ENCODE assay signal across 22 mouse cellular contexts in the genomic region with DNA sequence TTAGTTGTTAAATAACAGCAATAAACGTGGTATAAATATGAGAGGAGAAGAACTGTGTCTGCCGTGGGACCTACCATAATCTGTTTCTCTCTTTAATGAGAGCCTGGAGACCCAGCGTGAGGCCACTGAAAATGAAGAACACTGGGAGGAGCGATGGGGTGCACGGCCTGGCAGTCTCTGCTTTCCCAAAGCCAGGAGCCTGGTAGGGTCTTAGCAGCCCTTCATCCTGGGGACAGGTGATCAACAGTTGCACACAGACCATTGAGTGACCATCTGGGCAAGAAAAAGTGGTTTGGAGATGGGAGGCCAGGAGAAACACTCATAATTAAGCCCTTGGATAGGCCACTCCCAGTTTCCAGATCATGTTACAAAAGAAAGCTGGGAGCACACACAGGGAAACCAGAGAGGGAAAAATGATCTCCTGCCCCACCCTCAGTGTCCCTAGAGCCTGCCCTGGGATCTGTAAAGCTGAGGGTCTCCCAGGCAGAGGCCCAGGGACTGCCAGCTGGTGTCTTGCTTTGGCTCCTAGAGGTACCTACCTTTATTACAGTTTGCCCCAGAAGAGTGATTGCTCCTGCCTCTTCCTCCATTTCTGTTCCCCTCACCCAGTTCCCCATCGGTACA. TPM values are rescaled to one million over a fixed set of nuclear protein-coding genes. Genes with fewer than 3 reads are reported as not detected.
DNase-seq lines count a peak whose midpoint lies in the region; ATAC-seq and TF ChIP-seq lines count a peak whose summit lies in the region.
"Had no signal": no experiment of that assay in that cellular context is flagged by ENCODE, and none has a peak within 500 bp of the region (broad histone marks: within the 10 kb centered on the region; RNA-seq: fewer than 3 reads in every experiment).

No protein-coding gene starts in this region.

- 15% methylated on average over 6 of the region's 6 CpGs for whole genome bisulfite sequencing in kidney, postnatal 0 days
- 56% methylated on average over 6 of the region's 6 CpGs for WGBS in embryonic facial prominence, embryonic 10.5 days
- WGBS in embryonic facial prominence, embryonic 15.5 days: 28% methylated on average over 6 of the region's 6 CpGs

- no peak overlapping the region for H3K4me2 ChIP-seq in kidney, postnatal 0 days (ENCODE audit: low read length)
- no peak overlapping the region for H3K4me2 ChIP-seq in embryonic facial prominence, embryonic 15.5 days (replicated peaks)
- H3K4me2 ChIP-seq: neural tube, embryonic 13.5 days had no signal

- no peak for TF ChIP-seq CTCF in kidney, postnatal 0 days (IDR thresholded peaks at IDR 0.05; ENCODE audit: low read depth)

- H3K4me1 ChIP-seq in kidney, postnatal 0 days (replicated peaks; ENCODE audit: insufficient read depth, low read length): peaks cover 4% of the 10 kb centered on the region; the same call in 1 of the 2 replicates
- H3K4me1 ChIP-seq in embryonic facial prominence, embryonic 10.5 days: peaks cover 10% of the 10 kb centered on the region
- H3K4me1 ChIP-seq in embryonic facial prominence, embryonic 15.5 days: peaks cover 7% of the 10 kb centered on the region; the same call in 1 of the 2 replicates

- no peak overlapping the region for H3K27ac ChIP-seq in kidney, postnatal 0 days
- peak overlapping the region; percentile 48 for H3K27ac ChIP-seq in embryonic facial prominence, embryonic 10.5 days (replicated peaks)
- 0 out of 2 replicates have a peak overlapping the region, but pooled peaks have one; percentile 12 for H3K27ac ChIP-seq in embryonic facial prominence, embryonic 15.5 days (replicated peaks)
- H3K27ac ChIP-seq: liver, embryonic 14.5 days; neural tube, embryonic 13.5 days had no signal

- no peak overlapping the region for H3K9ac ChIP-seq in kidney, postnatal 0 days (ENCODE audit: low read depth, low read length)
- no peak overlapping the region for H3K9ac ChIP-seq in embryonic facial prominence, embryonic 15.5 days
- H3K9ac ChIP-seq: liver, embryonic 14.5 days; neural tube, embryonic 13.5 days had no signal

- H3K27me3 ChIP-seq in kidney, postnatal 0 days (ENCODE audit: insufficient read depth, low read length): no peaks in the 10 kb centered on the region
- no peaks in the 10 kb centered on the region for H3K27me3 ChIP-seq in embryonic facial prominence, embryonic 10.5 days (replicated peaks; ENCODE audit: low read depth, poor library complexity, severe bottlenecking)
- no peaks in the 10 kb centered on the region for H3K27me3 ChIP-seq in embryonic facial prominence, embryonic 15.5 days
- H3K27me3 ChIP-seq: neural tube, embryonic 13.5 days had no signal

- no peaks in the 10 kb centered on the region for H3K9me3 ChIP-seq in kidney, postnatal 0 days (replicated peaks; ENCODE audit: low read length)
- no peaks in the 10 kb centered on the region for H3K9me3 ChIP-seq in embryonic facial prominence, embryonic 10.5 days
- no peaks in the 10 kb centered on the region for H3K9me3 ChIP-seq in embryonic facial prominence, embryonic 15.5 days (replicated peaks)
- H3K9me3 ChIP-seq: G1E; neural tube, embryonic 13.5 days had no signal

- peak; percentile 69 for DNase-seq in kidney, postnatal 0 days (ENCODE audit: low spot score)
- DNase-seq in kidney, postnatal 36 days: no peak
- peak; percentile 38 for DNase-seq in embryonic facial prominence, embryonic 10.5 days (ENCODE audit: low spot score)
- peak; percentile 22 for DNase-seq in mesoderm, embryonic 11.5 days (ENCODE audit: low read depth, low spot score)
- no peak for DNase-seq in heart, adult 18-20 months
- DNase-seq: cerebellum, postnatal 10 days; layer of hippocampus, postnatal 36 days; lung, postnatal 10 days; right cerebral cortex, postnatal 4 days; thymus, postnatal 4 days had no signal

- H3K36me3 ChIP-seq in kidney, postnatal 0 days (ENCODE audit: insufficient read depth, low read length): no peaks in the 10 kb centered on the region
- H3K36me3 ChIP-seq in embryonic facial prominence, embryonic 10.5 days (replicated peaks): no peaks in the 10 kb centered on the region
- H3K36me3 ChIP-seq in embryonic facial prominence, embryonic 15.5 days: no peaks in the 10 kb centered on the region
- H3K36me3 ChIP-seq: G1E; neural tube, embryonic 13.5 days had no signal

- ATAC-seq in kidney, postnatal 0 days (replicated peaks; ENCODE audit: low FRiP score, low read depth): no peak
- peak; percentile 79 for ATAC-seq in embryonic facial prominence, embryonic 15.5 days (ENCODE audit: insufficient number of reproducible peaks, low FRiP score, low TSS enrichment, low read depth)
- no peak for ATAC-seq in cerebellum, adult (ENCODE audit: insufficient number of reproducible peaks, low FRiP score, low TSS enrichment)
- ATAC-seq: CD4-positive, CD25-positive, alpha-beta regulatory T cell, adult 4 months; forebrain, embryonic 14.5 days; inflammation-experienced regulatory T-cells, adult 6 months had no signal

- H3K4me3 ChIP-seq in kidney, postnatal 0 days (replicated peaks; ENCODE audit: low read depth, low read length): no peak overlapping the region
- no peak overlapping the region for H3K4me3 ChIP-seq in embryonic facial prominence, embryonic 10.5 days
- no peak overlapping the region for H3K4me3 ChIP-seq in embryonic facial prominence, embryonic 15.5 days (replicated peaks)
- H3K4me3 ChIP-seq: neural tube, embryonic 13.5 days had no signal

RNA-seq across cellular contexts. Expression of gene Dscaml1, which starts 39.1 kb away (rescaled TPM):
- 0.09 and 0.24 TPM in 2 replicates for polyA plus RNA-seq in kidney, postnatal 0 days (2015; fragmentation: Nextera tagmentation; extraction: Ambion mirVana)
- polyA plus RNA-seq in embryonic facial prominence, embryonic 10.5 days (2016; fragmentation: Nextera tagmentation; extraction: Ambion mirVana): 0.50 and 0.67 TPM in 2 replicates
- 0.89 and 1.3 TPM in 2 replicates for polyA plus RNA-seq in embryonic facial prominence, embryonic 15.5 days (2015; fragmentation: Nextera tagmentation; extraction: Ambion mirVana)
- total RNA-seq in heart, adult 18-20 months (2021): under 1 TPM in 1 of 2 experiments, not detected in 1; 0.28 TPM
- total RNA-seq: granulocyte monocyte progenitor cell, adult 5-6 weeks; hematopoietic stem cell, adult 5-6 weeks; megakaryocyte-erythroid progenitor cell, adult 5-6 weeks; monocyte, adult 5-6 weeks had no signal
- polyA plus RNA-seq: CD4-positive, CD25-positive, alpha-beta regulatory T cell, adult 4 months; G1E; inflammation-experienced regulatory T-cells, adult 6 months; liver, embryonic 14.5 days had no signal

Comparison
In these comparisons a context has a peak if more than half of its experiments do, and no peak if none do; other contexts are left out.
1. DNase-seq: peak in kidney, postnatal 0 days (single experiment), embryonic facial prominence, embryonic 10.5 days (single experiment) and mesoderm, embryonic 11.5 days (single experiment); none in kidney, postnatal 36 days (0 of 2) and heart, adult 18-20 months (0 of 2).